Mouse (Mus musculus) erythroblast, embryonic 14.5 days (primary cell): ENCODE data around the gene Lpp. TPM values are rescaled to one million over a fixed set of nuclear protein-coding genes. Genes with fewer than 3 reads are reported as not detected.

Experiments used
- H3K27me3 ChIP-seq: 2 replicates; pipeline ENCODE4 v1.6.1; 2012; ENCODE audit warnings: inconsistent platforms; ENCODE audit not compliant: control insufficient read depth
- H3K36me3 ChIP-seq: 2 replicates; pipeline ENCODE4 v1.6.1; 2012; ENCODE audit warnings: mild to moderate bottlenecking, inconsistent platforms; ENCODE audit not compliant: control insufficient read depth
- H3K4me1 ChIP-seq: 2 replicates; pipeline ENCODE4 v1.6.1; 2012; ENCODE audit warnings: inconsistent platforms; ENCODE audit not compliant: control insufficient read depth
- H3K4me3 ChIP-seq: replicated peaks from 2 replicates; pipeline ENCODE3; 2012; ENCODE audit warnings: moderate library complexity, mild to moderate bottlenecking, inconsistent platforms
- H3K9me3 ChIP-seq: 2 replicates; pipeline ENCODE4 v1.6.1; 2012; ENCODE audit warnings: low read length, inconsistent platforms, mixed read lengths; ENCODE audit not compliant: control insufficient read depth
- GATA1 ChIP-seq: IDR thresholded peaks from 2 replicates; pipeline ENCODE4 v1.6.1; 2012; ENCODE audit warnings: low read length, inconsistent platforms, mixed read lengths
- TAL1 ChIP-seq: IDR thresholded peaks from 3 replicates; pipeline ENCODE4 v1.6.1; 2012; ENCODE audit warnings: low read length, inconsistent platforms, mixed read lengths
- polyA plus RNA-seq: library from polyadenylated mRNA; stranded (reverse); fragments of >175 nt; gene quantifications from 2 replicates; pipeline ENCODE4 v1.2.3, GENCODE M21; 2012

The Lpp gene
- polyA plus RNA-seq, 1 experiment, result not detected

DNA sequence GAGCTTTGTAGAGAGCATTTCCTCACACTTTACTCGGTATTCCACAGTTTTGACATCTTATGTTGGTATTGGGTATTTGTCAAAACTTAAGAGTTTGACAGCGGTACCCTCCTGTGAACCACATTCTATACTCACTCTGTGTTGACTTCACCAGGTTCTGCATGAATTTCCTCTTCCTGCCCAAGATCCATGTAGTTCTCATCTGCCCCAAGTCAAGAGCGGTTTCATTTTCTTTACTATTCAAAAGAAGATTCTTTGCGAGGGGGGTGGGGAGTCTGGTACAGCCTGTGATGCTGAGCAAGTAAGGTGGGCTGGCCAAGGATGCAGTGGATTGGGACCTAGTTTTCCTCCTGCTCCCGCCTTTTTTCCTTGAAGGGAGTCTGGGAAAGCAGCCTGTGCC lies 18.9 kb downstream of the Lpp start:
- no peaks in the 10 kb centered on the region for H3K27me3 ChIP-seq
- no peaks in the 10 kb centered on the region for H3K4me1 ChIP-seq
- no peaks in the 10 kb centered on the region for H3K9me3 ChIP-seq
- no peak for TF ChIP-seq TAL1
- no peak for TF ChIP-seq GATA1
- H3K36me3 ChIP-seq, result no peaks in the 10 kb centered on the region; the same call in 1 of the 2 replicates
- no peak overlapping the region for H3K4me3 ChIP-seq

DNA sequence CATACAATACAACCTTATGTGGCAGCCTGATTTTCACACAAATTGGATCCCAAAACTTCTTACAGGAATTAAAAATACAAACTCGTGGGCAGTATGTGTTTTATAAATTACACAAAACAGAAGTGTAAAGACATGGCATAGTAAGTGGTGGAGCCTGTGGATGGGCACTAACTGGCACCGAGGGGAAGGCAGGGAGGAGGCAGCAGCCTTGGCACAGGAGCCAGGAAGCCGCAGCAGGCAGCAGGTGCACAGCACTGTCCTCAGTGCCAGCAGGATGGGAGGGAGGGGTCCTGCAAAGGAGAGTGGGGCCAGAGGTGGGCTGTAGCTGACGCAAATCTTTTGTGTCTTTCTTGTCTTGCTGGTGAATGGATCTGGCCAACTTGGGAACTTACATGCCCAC lies 19.8 kb downstream of the Lpp start:
- Histone ChIP-seq H3K4me1 (no peaks in the 10 kb centered on the region), H3K9me3 (no peaks in the 10 kb centered on the region), H3K27me3 (no peaks in the 10 kb centered on the region), H3K36me3 (no peaks in the 10 kb centered on the region; the same call in 1 of the 2 replicates), H3K4me3 (no peak overlapping the region)
- TF ChIP-seq GATA1 (no peak), TAL1 (no peak)

DNA sequence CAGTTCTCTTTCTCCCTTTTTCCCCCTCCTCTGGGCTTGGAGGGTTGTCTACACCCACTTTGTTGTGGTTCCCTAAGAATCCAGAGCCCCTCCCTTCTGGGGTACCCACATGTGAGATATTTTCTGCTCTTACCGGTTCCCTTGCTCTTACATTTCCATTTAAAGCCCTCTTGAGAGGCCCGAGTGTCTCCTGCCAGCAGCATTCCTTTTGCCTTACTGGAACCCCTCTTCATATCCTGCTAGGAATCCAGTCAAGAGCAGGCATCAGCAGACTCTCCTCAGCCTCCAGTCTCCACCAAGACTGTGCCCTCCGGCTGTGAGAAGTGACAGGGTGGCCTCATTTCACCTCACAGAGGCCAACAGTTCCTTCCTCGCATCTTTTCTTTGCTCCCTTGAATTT lies 24.7 kb downstream of the Lpp start:
- TF ChIP-seq GATA1 (no peak), TAL1 (no peak)
- Histone ChIP-seq H3K4me3 (no peak overlapping the region), H3K27me3 (no peaks in the 10 kb centered on the region), H3K4me1 (no peaks in the 10 kb centered on the region), H3K9me3 (no peaks in the 10 kb centered on the region), H3K36me3 (no peaks in the 10 kb centered on the region; the same call in 1 of the 2 replicates)

- Histone ChIP-seq H3K9me3 (no peaks in the 10 kb centered on the region), H3K27me3 (no peaks in the 10 kb centered on the region), H3K4me3 (no peak overlapping the region), H3K36me3 (no peaks in the 10 kb centered on the region), H3K4me1 (no peaks in the 10 kb centered on the region)
- TF ChIP-seq TAL1, result no peak
- TF ChIP-seq GATA1, result no peak
Observed at GRCm38 (mm10) chr16:24420603-24421120, 27.4 kb downstream of the Lpp start.

DNA sequence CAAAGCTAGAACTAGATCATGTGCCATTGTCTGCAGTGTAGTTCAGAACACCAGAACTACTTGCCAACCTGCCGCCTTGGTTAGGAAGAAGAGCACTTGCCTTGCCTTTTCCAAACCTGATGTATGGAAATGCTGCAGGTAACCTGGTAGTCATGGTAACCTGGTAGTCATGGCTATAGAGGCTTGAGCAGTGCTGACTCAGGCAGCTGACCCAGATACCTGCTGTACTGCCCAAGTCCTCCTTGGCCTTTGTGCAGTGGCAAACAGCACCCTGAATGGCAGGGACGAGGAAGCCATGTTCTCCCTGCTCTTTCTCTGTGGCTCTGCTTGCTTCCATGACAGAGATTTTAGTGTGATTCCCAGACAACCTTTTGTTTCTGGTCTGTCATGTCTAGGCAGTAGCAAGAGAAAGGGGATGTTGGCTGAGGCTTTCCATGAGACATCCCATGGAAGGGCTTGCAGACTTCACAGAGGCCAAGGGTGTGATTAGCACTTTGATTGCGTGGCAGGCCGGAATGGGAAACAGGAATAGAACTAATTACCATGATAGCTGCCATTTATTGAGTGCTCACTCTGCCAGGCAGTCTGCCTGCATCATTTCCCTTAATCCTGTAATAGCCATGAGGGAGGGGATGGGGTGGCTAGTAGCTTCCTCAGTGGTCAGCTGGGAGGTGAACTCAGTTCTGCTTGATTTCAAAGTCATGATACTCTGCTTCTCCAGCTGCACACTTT lies 28.5 kb downstream of the Lpp start:
- Histone ChIP-seq H3K27me3 (no peaks in the 10 kb centered on the region), H3K36me3 (no peaks in the 10 kb centered on the region), H3K4me3 (no peak overlapping the region), H3K9me3 (no peaks in the 10 kb centered on the region), H3K4me1 (no peaks in the 10 kb centered on the region)
- no peak for TF ChIP-seq TAL1
- no peak for TF ChIP-seq GATA1

DNA sequence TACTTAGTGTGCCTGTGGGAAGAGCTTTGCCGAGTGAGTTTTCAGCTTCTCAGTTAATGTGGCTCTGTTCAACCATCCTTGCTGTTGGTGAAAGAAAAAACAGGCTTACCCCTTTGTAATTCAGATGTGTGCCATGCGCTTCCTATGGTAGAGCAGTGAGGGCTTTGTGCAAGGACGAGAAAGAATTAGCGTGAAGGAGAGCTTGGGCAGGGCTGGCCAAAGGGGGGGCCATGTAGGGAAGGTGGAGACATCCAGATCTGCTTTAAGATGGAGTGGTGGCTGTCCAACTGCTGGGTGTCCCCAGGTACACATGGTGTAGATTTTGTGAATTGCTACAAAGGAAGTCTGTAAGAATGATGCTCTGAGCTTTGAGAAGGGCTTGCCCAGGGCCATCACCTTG lies 29.9 kb downstream of the Lpp start:
- Histone ChIP-seq H3K4me1 (no peaks in the 10 kb centered on the region), H3K36me3 (no peaks in the 10 kb centered on the region), H3K27me3 (no peaks in the 10 kb centered on the region), H3K9me3 (no peaks in the 10 kb centered on the region), H3K4me3 (no peak overlapping the region)
- TF ChIP-seq TAL1 (no peak), GATA1 (no peak)

- Histone ChIP-seq H3K27me3 (no peaks in the 10 kb centered on the region), H3K9me3 (no peaks in the 10 kb centered on the region), H3K4me3 (no peak overlapping the region), H3K36me3 (no peaks in the 10 kb centered on the region), H3K4me1 (no peaks in the 10 kb centered on the region)
- TF ChIP-seq TAL1, result no peak
- TF ChIP-seq GATA1, result no peak
Observed at GRCm38 (mm10) chr16:24423751-24424150, 30.4 kb downstream of the Lpp start.

DNA sequence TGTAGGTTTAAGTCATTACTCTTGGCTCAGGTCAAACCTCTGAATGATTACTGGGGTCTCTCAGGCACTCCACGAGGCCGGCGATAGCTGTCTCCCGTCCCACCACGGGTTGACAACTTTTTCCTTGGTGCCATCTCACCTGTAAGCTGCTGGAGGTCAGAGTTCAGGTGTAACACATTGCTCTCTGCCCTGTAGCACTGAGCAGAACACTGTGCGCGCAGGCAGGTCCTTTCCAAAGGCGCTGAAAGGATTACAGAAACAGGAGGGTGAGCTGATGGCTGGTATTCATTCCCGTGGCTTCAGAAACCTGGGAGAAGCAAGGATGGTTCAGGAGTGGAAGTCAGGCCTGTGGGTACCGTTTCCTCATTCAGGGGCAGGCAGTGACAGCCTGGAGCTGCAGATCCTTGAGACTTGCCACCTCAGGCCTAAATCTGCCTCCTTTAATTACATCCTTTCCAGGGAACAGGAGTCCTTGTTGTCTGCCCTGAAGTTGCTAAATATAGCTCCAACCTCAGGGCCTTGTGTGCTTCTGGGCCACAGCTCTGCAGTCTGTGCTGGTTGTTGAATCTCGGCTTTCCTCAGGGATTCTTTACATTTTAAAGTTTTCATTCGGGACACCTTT lies 31.2 kb downstream of the Lpp start:
- Histone ChIP-seq H3K36me3 (no peaks in the 10 kb centered on the region), H3K4me3 (no peak overlapping the region), H3K27me3 (no peaks in the 10 kb centered on the region), H3K4me1 (no peaks in the 10 kb centered on the region), H3K9me3 (no peaks in the 10 kb centered on the region)
- TF ChIP-seq GATA1 (no peak), TAL1 (no peak)

GRCm38 (mm10) chr16:24425816-24426215 lies 32.5 kb downstream of the Lpp start:
- no peak for TF ChIP-seq TAL1
- no peak for TF ChIP-seq GATA1

GRCm38 (mm10) chr16:24427606-24428005 lies 34.3 kb downstream of the Lpp start:
- H3K36me3 ChIP-seq, result no peaks in the 10 kb centered on the region
- no peaks in the 10 kb centered on the region for H3K4me1 ChIP-seq
- H3K27me3 ChIP-seq, result no peaks in the 10 kb centered on the region
- no peaks in the 10 kb centered on the region for H3K9me3 ChIP-seq
- TF ChIP-seq TAL1, result no peak
- TF ChIP-seq GATA1, result no peak
- no peak overlapping the region for H3K4me3 ChIP-seq

More at GRCm38 (mm10) chr16:24425816-24426215, 32.5 kb downstream of the Lpp start:
- Histone ChIP-seq H3K4me1 (no peaks in the 10 kb centered on the region), H3K4me3 (no peak overlapping the region), H3K9me3 (no peaks in the 10 kb centered on the region), H3K27me3 (no peaks in the 10 kb centered on the region), H3K36me3 (no peaks in the 10 kb centered on the region)
